Mouse (Mus musculus) embryonic facial prominence, embryonic 11.5 days (tissue): Measurements from ENCODE around the gene Arhgef26. TPM values are rescaled to one million over a fixed set of nuclear protein-coding genes. Genes with fewer than 3 reads are reported as not detected.

Source experiments
- ATAC-seq: fragments of 200-750 bp; cut with Nextera tagmentation; replicated peaks from 2 replicates; pipeline ENCODE4 v1.8.0; 2017; ENCODE audit warnings: low read depth; ENCODE audit not compliant: insufficient number of reproducible peaks, low FRiP score, low TSS enrichment
- DNase-seq: peaks from one replicate; pipeline ENCODE4 v3.0.0-alpha.2; 2015; ENCODE audit warnings: low spot score
- H3K27ac ChIP-seq: fragments of 300-500 bp; sonication (generic); replicated peaks from 2 replicates; pipeline ENCODE4 v1.5.1; 2014; ENCODE audit warnings: mild to moderate bottlenecking, low read depth, low read length, control low read depth
- H3K27me3 ChIP-seq: fragments of 300-500 bp; sonication (generic); 2 replicates; pipeline ENCODE4 v1.6.1; 2014; ENCODE audit warnings: mild to moderate bottlenecking, low read length, moderate library complexity, mixed read lengths; ENCODE audit not compliant: control insufficient read depth, insufficient read depth
- H3K36me3 ChIP-seq: fragments of 300-500 bp; sonication (generic); replicated peaks from 2 replicates; pipeline ENCODE4 v1.6.1; 2014; ENCODE audit warnings: low read depth, mild to moderate bottlenecking, low read length, moderate library complexity, mixed read lengths; ENCODE audit not compliant: control insufficient read depth, insufficient read depth
- H3K4me1 ChIP-seq: fragments of 300-500 bp; sonication (generic); 2 replicates; pipeline ENCODE4 v1.6.1; 2014; ENCODE audit warnings: low read length, mixed read lengths; ENCODE audit not compliant: control insufficient read depth, insufficient read depth
- H3K4me2 ChIP-seq: fragments of 300-500 bp; sonication (generic); 2 replicates; pipeline ENCODE4 v1.6.1; 2014; ENCODE audit warnings: low read depth, mild to moderate bottlenecking, control low read depth, low read length, moderate library complexity
- H3K4me3 ChIP-seq: fragments of 300-500 bp; sonication (generic); 2 replicates; pipeline ENCODE4 v1.5.1; 2014; ENCODE audit warnings: low read depth, low read length, control low read depth
- H3K9ac ChIP-seq: fragments of 300-500 bp; sonication (generic); replicated peaks from 2 replicates; pipeline ENCODE4 v1.6.1; 2014; ENCODE audit warnings: mild to moderate bottlenecking, control low read depth, low read length
- H3K9me3 ChIP-seq: fragments of 300-500 bp; sonication (generic); replicated peaks from 2 replicates; pipeline ENCODE4 v1.6.1; 2016; ENCODE audit warnings: mild to moderate bottlenecking, low read length, inconsistent platforms, mixed read lengths; ENCODE audit not compliant: control insufficient read depth
- WGBS: fragments of 180-500 bp; shearing (Covaris S2); extraction: QIAGEN DNeasy Blood & Tissue Kit; methylation state at CpG from one replicate; pipeline ENCODE4 v1.1.7; 2014; 5-methylcytosine and 5-hydroxymethylcytosine counted together
- polyA plus RNA-seq: library from polyadenylated mRNA; unstranded; fragments of >200 nt; fragmentation: Nextera tagmentation; extraction: Ambion mirVana; gene quantifications from 2 replicates; pipeline ENCODE4 v1.2.1, GENCODE M21; 2014

Gene Arhgef26
- polyA plus RNA-seq, 1 experiment from 2014 or later, result 4.7 TPM

DNA sequence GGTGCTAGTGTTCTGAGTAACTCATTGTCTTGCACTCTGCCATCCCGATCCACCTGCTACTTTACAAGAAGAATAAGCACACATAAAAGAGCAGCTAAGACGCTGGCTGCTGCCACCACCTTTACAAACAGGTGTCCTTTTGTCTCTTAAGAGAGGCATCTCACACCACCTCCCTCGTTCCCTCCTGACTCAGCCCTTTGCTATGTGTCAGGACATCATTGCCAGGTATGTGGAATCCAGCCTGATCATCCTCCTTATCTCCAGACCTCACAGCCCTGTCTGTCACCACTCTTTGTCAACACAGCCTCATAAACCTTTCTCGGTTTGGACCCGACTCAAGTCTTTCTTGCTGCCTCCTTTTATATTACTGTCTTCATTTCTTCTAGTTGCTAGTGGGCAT is 29.7 kb downstream of the Arhgef26 start:
- DNase-seq, result no peak
- H3K9ac ChIP-seq, result no peak overlapping the region
- no peak overlapping the region for H3K27ac ChIP-seq
- no peaks in the 10 kb centered on the region for H3K4me1 ChIP-seq
- H3K4me2 ChIP-seq, result no peak overlapping the region
- ATAC-seq, result no peak
- H3K36me3 ChIP-seq, result no peaks in the 10 kb centered on the region
- no peaks in the 10 kb centered on the region for H3K27me3 ChIP-seq
- 77% methylated on average over 5 of the region's 5 CpGs for WGBS
- no peak overlapping the region for H3K4me3 ChIP-seq
- no peaks in the 10 kb centered on the region for H3K9me3 ChIP-seq

DNA sequence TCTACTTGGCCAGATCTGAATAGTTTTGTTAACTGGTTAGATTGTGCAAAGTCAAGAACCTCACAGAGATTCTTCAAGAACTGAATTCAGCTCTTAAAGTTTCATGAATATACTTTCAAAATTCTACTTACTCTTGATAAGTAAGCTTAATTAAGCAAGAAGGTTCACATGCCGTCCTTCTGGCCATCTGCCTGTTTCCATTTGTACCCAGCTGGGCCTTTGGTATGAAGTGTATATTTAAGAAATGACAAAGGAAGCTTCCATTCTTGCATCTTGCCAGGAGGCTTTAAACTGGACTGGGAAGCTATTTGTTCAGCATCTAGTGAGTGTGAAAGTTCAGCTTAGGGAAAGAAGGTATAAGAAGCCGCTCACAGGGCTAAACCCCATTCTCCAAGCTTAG is 34.7 kb downstream of the Arhgef26 start:
- no peaks in the 10 kb centered on the region for H3K27me3 ChIP-seq
- ATAC-seq (no peak), DNase-seq (no peak)
- no peak overlapping the region for H3K4me3 ChIP-seq
- no peaks in the 10 kb centered on the region for H3K36me3 ChIP-seq
- no peaks in the 10 kb centered on the region for H3K4me1 ChIP-seq
- no peak overlapping the region for H3K4me2 ChIP-seq
- no peak overlapping the region for H3K9ac ChIP-seq
- 82% methylated on average over 2 of the region's 2 CpGs for WGBS
- no peaks in the 10 kb centered on the region for H3K9me3 ChIP-seq
- H3K27ac ChIP-seq, result no peak overlapping the region

DNA sequence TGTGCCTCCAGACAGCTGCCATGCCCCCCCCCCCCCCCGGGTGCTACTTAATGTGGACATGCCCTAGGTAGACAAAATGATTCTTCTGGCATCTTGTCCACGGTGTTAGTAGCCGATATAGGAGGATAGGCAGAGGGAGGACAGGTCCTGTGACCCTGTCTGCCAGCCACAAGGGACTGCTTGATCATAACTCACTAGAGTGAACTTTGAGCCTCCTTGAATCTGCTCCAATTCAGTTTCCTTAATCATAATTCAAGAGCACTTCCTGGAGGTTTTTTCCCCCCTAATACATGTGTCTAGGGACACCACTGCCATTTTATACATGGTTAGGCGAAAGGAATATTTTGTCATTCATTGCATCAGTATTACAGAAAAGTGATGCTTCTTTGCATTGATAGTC is 36.2 kb downstream of the Arhgef26 start:
- Histone ChIP-seq H3K27me3 (no peaks in the 10 kb centered on the region), H3K9ac (no peak overlapping the region), H3K9me3 (no peaks in the 10 kb centered on the region), H3K27ac (no peak overlapping the region), H3K4me2 (no peak overlapping the region), H3K36me3 (no peaks in the 10 kb centered on the region), H3K4me1 (no peaks in the 10 kb centered on the region), H3K4me3 (no peak overlapping the region)
- no peak for DNase-seq
- no peak for ATAC-seq
- 80% methylated on average over 4 of the region's 4 CpGs for whole genome bisulfite sequencing

DNA sequence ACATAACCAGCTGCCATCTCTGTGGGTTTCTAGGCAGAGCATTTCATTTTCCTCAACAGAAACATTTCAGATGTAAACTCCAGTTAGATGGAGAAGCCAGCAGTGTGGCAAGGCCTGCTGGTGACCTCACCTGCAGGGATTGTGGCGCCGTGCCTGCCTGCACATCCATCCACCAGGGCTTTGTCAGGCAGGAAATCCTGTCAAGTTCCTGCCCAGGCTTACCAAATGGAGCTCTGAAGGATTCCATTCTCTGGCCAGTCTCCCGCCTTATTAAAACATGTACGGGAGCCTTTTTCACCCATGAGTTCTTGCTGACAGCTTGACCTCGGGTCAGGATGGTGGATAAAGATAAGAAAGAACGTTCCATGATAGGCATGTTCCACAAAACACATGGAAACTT is 36.7 kb downstream of the Arhgef26 start:
- H3K4me2 ChIP-seq, result no peak overlapping the region
- no peaks in the 10 kb centered on the region for H3K9me3 ChIP-seq
- no peaks in the 10 kb centered on the region for H3K27me3 ChIP-seq
- H3K4me3 ChIP-seq, result no peak overlapping the region
- H3K27ac ChIP-seq, result no peak overlapping the region
- WGBS, result 78% methylated on average over 6 of the region's 6 CpGs
- H3K9ac ChIP-seq, result no peak overlapping the region
- H3K36me3 ChIP-seq, result no peaks in the 10 kb centered on the region
- H3K4me1 ChIP-seq, result no peaks in the 10 kb centered on the region
- DNase-seq, result no peak
- ATAC-seq, result no peak

DNA sequence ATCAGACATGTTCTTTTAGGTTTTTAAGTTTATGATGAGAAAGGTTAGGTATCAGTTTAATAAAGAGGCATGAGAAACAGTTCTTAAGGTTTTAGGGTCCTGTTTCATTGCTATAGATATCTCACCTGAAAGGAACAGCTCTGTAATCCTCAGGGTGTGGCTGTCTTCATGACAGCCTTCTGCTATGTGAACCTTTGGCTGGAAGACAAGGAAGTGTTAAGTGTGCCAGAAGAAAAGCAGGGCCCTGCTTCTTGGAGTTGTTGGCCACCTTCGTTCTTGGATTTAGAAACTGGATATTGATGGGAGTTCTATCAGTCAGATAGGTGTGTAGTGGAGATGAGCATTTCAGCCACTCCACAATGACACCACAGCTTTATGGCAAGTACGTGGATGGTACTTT is 38.6 kb downstream of the Arhgef26 start:
- Histone ChIP-seq H3K4me3 (no peak overlapping the region), H3K4me1 (no peaks in the 10 kb centered on the region), H3K9ac (no peak overlapping the region), H3K36me3 (no peaks in the 10 kb centered on the region), H3K9me3 (no peaks in the 10 kb centered on the region), H3K4me2 (no peak overlapping the region), H3K27ac (no peak overlapping the region), H3K27me3 (no peaks in the 10 kb centered on the region)
- ATAC-seq (no peak), DNase-seq (no peak)
- 91% methylated on average over 2 of the region's 2 CpGs for WGBS

DNA sequence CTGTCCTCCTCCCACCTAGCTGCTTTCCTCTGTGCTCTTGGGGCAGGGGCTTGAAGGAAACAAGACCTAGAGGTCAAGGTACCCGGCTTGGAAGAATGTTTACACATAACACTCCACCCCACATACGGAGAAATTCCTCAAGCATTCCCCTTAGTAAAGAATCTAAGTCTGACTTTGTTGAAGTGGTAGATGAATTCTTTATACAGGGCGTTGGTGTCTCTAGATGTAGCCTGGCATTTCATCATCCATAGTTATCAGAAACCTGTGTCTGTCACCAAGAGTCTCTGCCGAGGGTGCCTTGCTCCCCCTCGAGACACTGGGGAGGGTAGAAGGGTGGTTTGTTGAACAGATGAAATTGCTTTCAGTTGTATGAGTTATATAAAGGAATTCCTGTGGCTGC is 41.8 kb downstream of the Arhgef26 start:
- H3K9ac ChIP-seq, result no peak overlapping the region
- 37% methylated on average over 5 of the region's 5 CpGs for WGBS

DNA sequence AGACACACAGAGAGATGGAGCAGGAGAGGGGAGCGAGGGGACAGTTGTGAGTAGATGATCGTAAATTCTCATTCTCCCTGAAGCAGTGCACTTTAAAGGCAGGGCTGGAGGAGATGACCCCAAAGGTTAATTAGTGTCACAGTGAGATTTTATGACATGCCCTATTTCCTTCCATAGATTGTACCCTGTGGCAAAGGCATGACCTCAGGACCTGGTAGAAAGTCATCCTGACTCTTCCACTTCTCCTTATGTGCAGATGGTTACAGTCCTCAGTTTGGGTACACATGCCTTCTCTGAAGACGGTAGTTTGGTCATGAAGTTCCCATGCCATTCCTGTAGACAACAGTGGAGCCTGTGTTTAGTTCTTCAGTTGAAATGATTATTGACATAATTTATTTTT is 42.3 kb downstream of the Arhgef26 start:
- Histone ChIP-seq H3K27me3 (no peaks in the 10 kb centered on the region), H3K4me1 (no peaks in the 10 kb centered on the region), H3K36me3 (no peaks in the 10 kb centered on the region), H3K4me2 (no peak overlapping the region), H3K9me3 (no peaks in the 10 kb centered on the region), H3K27ac (no peak overlapping the region), H3K4me3 (no peak overlapping the region), H3K9ac (no peak overlapping the region)
- DNase-seq (no peak), ATAC-seq (no peak)
- 30% methylated on average over 3 of the region's 3 CpGs for WGBS

More for the DNA sequence above, 41.8 kb downstream of the Arhgef26 start:
- Histone ChIP-seq H3K4me1 (no peaks in the 10 kb centered on the region), H3K9me3 (no peaks in the 10 kb centered on the region), H3K4me2 (no peak overlapping the region), H3K36me3 (no peaks in the 10 kb centered on the region), H3K27ac (no peak overlapping the region), H3K27me3 (no peaks in the 10 kb centered on the region), H3K4me3 (no peak overlapping the region)
- no peak for DNase-seq
- ATAC-seq, result no peak

DNA sequence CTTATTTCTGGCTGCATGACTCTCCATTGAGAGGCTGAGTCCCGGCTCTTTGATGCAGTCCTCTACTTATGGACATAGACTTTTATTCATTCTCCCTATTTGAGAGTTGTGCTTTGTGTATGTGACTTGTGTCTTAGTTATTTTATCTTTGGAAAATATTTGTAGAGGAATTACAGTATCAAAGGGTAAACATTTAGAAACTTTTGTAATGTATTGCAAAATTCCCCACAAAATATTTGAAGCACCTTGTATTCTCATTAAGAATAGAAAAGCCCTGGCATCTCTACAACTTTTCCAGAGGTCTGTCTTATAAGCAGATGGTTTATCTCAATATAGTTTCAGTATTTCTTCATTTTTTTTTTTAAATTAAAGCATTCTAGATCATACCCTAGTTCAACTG is 44.7 kb downstream of the Arhgef26 start:
- no peaks in the 10 kb centered on the region for H3K9me3 ChIP-seq
- 85% methylated on average over 1 of the region's 1 CpGs for WGBS
- H3K9ac ChIP-seq, result no peak overlapping the region
- ATAC-seq, result no peak
- no peaks in the 10 kb centered on the region for H3K27me3 ChIP-seq
- no peak overlapping the region for H3K27ac ChIP-seq
- H3K4me2 ChIP-seq, result no peak overlapping the region
- H3K4me1 ChIP-seq, result no peaks in the 10 kb centered on the region
- DNase-seq, result no peak
- H3K4me3 ChIP-seq, result no peak overlapping the region
- no peaks in the 10 kb centered on the region for H3K36me3 ChIP-seq

DNA sequence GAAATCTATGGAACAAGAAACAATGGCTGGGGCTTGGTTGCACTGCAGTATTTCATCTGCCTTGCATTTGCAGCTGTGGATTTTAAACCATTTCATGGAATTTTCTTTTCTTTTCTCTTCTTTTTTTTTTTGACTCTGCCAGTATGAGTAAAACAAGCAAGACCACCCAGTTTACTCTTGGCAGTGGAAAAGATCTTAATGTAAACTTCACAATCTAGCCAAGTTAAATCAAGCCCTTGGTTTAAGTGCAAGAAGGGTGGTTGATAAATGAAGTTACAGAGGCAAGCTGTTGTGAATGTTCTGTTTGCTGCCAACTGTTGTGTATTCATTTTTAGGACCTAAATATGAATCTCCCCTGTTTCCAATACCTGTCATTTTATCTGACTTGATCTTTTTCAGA is 54.5 kb downstream of the Arhgef26 start:
- ATAC-seq (no peak), DNase-seq (no peak)
- H3K4me1 ChIP-seq, result no peaks in the 10 kb centered on the region
- no peaks in the 10 kb centered on the region for H3K27me3 ChIP-seq
- H3K27ac ChIP-seq, result no peak overlapping the region
- no peaks in the 10 kb centered on the region for H3K36me3 ChIP-seq
- H3K9me3 ChIP-seq, result no peaks in the 10 kb centered on the region
- no peak overlapping the region for H3K9ac ChIP-seq
- no peak overlapping the region for H3K4me3 ChIP-seq
- H3K4me2 ChIP-seq, result no peak overlapping the region
